In the genomic region with DNA sequence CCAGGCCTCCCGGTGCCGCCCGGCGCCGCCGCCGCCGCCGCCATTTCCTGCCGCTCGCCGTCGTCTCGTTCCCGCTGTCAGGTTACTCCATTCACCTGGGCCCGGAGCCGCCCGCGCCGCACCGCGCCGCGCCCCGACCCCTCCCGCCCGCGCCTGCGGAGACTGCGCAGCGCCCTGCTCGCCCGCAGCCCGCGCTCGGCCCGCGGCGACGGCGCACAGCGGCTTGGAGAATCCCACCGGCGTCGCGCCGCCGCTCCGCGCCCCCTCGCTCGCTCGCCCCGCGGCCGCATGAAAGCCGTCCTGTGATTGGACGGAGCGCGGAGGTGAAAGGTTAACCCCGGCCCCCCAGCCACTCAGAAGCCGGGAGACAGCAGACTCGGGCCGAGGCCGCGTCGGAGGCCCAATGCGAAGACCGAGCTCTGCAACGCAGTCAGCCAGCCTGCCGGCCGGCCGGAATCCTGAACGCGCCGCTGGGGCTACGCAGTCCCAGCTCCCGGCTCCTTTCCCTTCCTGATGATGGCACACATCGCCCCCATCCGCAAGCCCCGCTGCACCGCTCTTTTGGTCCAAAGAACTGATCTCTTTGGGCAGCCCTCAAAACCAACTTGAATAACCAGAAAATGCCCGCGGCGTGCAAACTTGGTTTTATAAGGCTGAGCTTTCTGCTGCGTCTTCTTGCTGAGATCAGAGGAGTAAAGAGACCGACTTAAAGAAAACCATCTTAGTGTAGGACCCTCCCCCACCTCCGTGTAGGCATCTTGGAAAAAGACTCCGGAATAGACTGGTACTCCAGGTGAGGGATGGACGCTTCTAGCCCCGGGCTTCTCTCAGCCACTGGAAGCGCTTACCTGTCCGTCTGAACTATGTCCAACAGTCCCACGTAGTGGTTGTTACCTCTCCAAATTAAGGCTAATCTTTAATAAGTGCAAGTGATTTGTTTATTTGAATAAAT, we compare ENCODE assay signal across 8 mouse cellular contexts. TPM values are rescaled to one million over a fixed set of nuclear protein-coding genes. Genes with fewer than 3 reads are reported as not detected.
DNase-seq lines count a peak whose midpoint lies in the region; ATAC-seq lines count a peak whose summit lies in the region.

Gene Dicer1, minus strand, starts transcription at position 139 of the 952 bp plus-strand sequence.

- H3K4me2 ChIP-seq in hindbrain, embryonic 12.5 days (replicated peaks) = peak within 1 kb of the TSS; percentile 80

- H3K9me3 ChIP-seq in hindbrain, embryonic 12.5 days (replicated peaks) = no peaks in the 10 kb centered on the region

- H3K9ac ChIP-seq in hindbrain, embryonic 12.5 days = peak within 1 kb of the TSS; percentile 97

- under 1% methylated on average over 73 of the region's 94 CpGs for WGBS in hindbrain, embryonic 12.5 days

- peak within 1 kb of the TSS; percentile 92 for H3K27ac ChIP-seq in hindbrain, embryonic 12.5 days

- H3K36me3 ChIP-seq in hindbrain, embryonic 12.5 days = no peaks in the 10 kb centered on the region

- DNase-seq in Muller cell, postnatal 12 days (ENCODE audit: inconsistent ontology term) = peak; percentile 98
- peak; percentile 96 for DNase-seq in cerebellum, adult 9-11 months
- DNase-seq in frontal cortex, postnatal 10 days (ENCODE audit: low spot score in 2 of 2) = peak; percentile 92 to 97
- peak; percentile 98 to 100 for DNase-seq in layer of hippocampus, postnatal 14 days (ENCODE audit: low spot score in 2 of 2)
- DNase-seq in lung, postnatal 14 days = peak; percentile 99
- peak; percentile 95 for DNase-seq in retina, adult 2 months (ENCODE audit: low read depth, low spot score)
- peak; percentile 96 to 99 for DNase-seq in thymus, postnatal 36 days

- no peaks in the 10 kb centered on the region for H3K27me3 ChIP-seq in hindbrain, embryonic 12.5 days

- peak; percentile 96 for ATAC-seq in hindbrain, embryonic 12.5 days (ENCODE audit: low FRiP score)

- H3K4me1 ChIP-seq in hindbrain, embryonic 12.5 days = peaks cover 33% of the 10 kb centered on the region

- peak within 1 kb of the TSS; percentile 93 for H3K4me3 ChIP-seq in hindbrain, embryonic 12.5 days

RNA-seq across cellular contexts. Expression of gene Dicer1, which starts in this region (rescaled TPM):
- polyA plus RNA-seq in hindbrain, embryonic 12.5 days (2016; fragmentation: Nextera tagmentation; extraction: Ambion mirVana) = 61.3 and 61.6 TPM in 2 replicates
- 10 to 100 TPM; 54.1 to 61.0 TPM for total RNA-seq in layer of hippocampus, postnatal 14 days (2021)

Comparison
In these comparisons a context has a peak if more than half of its experiments do, and no peak if none do; other contexts are left out.
1. Peak in every context shown above with its lines: DNase-seq, ATAC-seq, H3K4me3 ChIP-seq and H3K27ac ChIP-seq.